8 mouse cellular contexts compared by ENCODE assay signal in genomic region chr16:52450245-52451100, GRCm38 (mm10). TPM values are rescaled to one million over a fixed set of nuclear protein-coding genes. Genes with fewer than 3 reads are reported as not detected.
DNase-seq lines count a peak whose midpoint lies in the region; ATAC-seq and TF ChIP-seq lines count a peak whose summit lies in the region.

No protein-coding gene starts in this region.

- DNase-seq in spleen, adult 18-20 months, result peak; percentile 39 to 52
- no peak for DNase-seq in spleen, postnatal 14 days (ENCODE audit: low spot score in 2 of 2)
- peak; percentile 75 for DNase-seq in heart, embryonic 10.5 days (ENCODE audit: low spot score)
- peak; percentile 49 for DNase-seq in liver, embryonic 11.5 days (ENCODE audit: low spot score)
- DNase-seq in testis, postnatal 10 days (ENCODE audit: low spot score), result peak; percentile 67

- H3K36me3 ChIP-seq in heart, embryonic 10.5 days, result no peaks in the 10 kb centered on the region
- H3K36me3 ChIP-seq in kidney, embryonic 14.5 days (ENCODE audit: control insufficient read depth, insufficient read depth, low read length), result no peaks in the 10 kb centered on the region
- H3K36me3 ChIP-seq in liver, embryonic 11.5 days (ENCODE audit: control insufficient read depth, insufficient read depth, low read length), result no peaks in the 10 kb centered on the region
- no peaks in the 10 kb centered on the region for H3K36me3 ChIP-seq in myocyte (ENCODE audit: control insufficient read depth, insufficient read depth)

- H3ac ChIP-seq in myocyte (ENCODE audit: control insufficient read depth, insufficient read length), result peak overlapping the region; percentile 20

- H3K27me3 ChIP-seq in heart, embryonic 10.5 days (ENCODE audit: insufficient read depth, poor library complexity, severe bottlenecking), result no peaks in the 10 kb centered on the region
- H3K27me3 ChIP-seq in kidney, embryonic 14.5 days (ENCODE audit: control insufficient read depth, insufficient read depth, low read length), result no peaks in the 10 kb centered on the region
- H3K27me3 ChIP-seq in liver, embryonic 11.5 days (replicated peaks; ENCODE audit: control insufficient read depth, insufficient read depth, low read length), result peaks cover 34% of the 10 kb centered on the region
- no peaks in the 10 kb centered on the region for H3K27me3 ChIP-seq in myocyte (ENCODE audit: control insufficient read depth, insufficient read depth, insufficient read length)

- no peak for TF ChIP-seq POLR2A in myocyte (IDR thresholded peaks at IDR 0.05; ENCODE audit: insufficient read length, low read depth)

- no peaks in the 10 kb centered on the region for H3K9me3 ChIP-seq in heart, embryonic 10.5 days
- no peaks in the 10 kb centered on the region for H3K9me3 ChIP-seq in kidney, embryonic 14.5 days (ENCODE audit: control insufficient read depth, low read length)
- H3K9me3 ChIP-seq in liver, embryonic 11.5 days (ENCODE audit: control insufficient read depth, low read length), result no peaks in the 10 kb centered on the region

- peaks cover 3% of the 10 kb centered on the region; the same call in 1 of the 2 replicates for H3K4me1 ChIP-seq in heart, embryonic 10.5 days
- no peaks in the 10 kb centered on the region for H3K4me1 ChIP-seq in kidney, embryonic 14.5 days (ENCODE audit: control insufficient read depth, insufficient read depth, low read length)
- H3K4me1 ChIP-seq in liver, embryonic 11.5 days (replicated peaks; ENCODE audit: control insufficient read depth, insufficient read depth, low read length), result no peaks in the 10 kb centered on the region; the same call in 1 of the 2 replicates

- H3K4me3 ChIP-seq in heart, embryonic 10.5 days, result peak overlapping the region; percentile 73
- peak overlapping the region; percentile 74 for H3K4me3 ChIP-seq in kidney, embryonic 14.5 days (ENCODE audit: low read length)
- H3K4me3 ChIP-seq in liver, embryonic 11.5 days (ENCODE audit: low read depth, low read length), result peak overlapping the region; percentile 66
- H3K4me3 ChIP-seq in myocyte, result peak overlapping the region; percentile 77

- peak overlapping the region; percentile 88 for H3K4me2 ChIP-seq in kidney, embryonic 14.5 days (replicated peaks; ENCODE audit: low read depth, low read length)
- peak overlapping the region; percentile 83 for H3K4me2 ChIP-seq in liver, embryonic 11.5 days
- peak overlapping the region; percentile 91 for H3K4me2 ChIP-seq in myocyte (ENCODE audit: low read depth)

- peak; percentile 44 for ATAC-seq in common myeloid progenitor, adult 5-6 weeks (replicated peaks; ENCODE audit: low read depth, poor library complexity, severe bottlenecking)
- ATAC-seq in kidney, embryonic 14.5 days (ENCODE audit: low FRiP score, low TSS enrichment), result no peak
- no peak; the same call in 1 of the 2 replicates for ATAC-seq in liver, embryonic 11.5 days (replicated peaks; ENCODE audit: low FRiP score)

- H3K27ac ChIP-seq in heart, embryonic 10.5 days, result peak overlapping the region; percentile 85
- peak overlapping the region; percentile 32; the same call in 1 of the 2 replicates for H3K27ac ChIP-seq in kidney, embryonic 14.5 days (ENCODE audit: low read depth, low read length)
- no peak overlapping the region for H3K27ac ChIP-seq in liver, embryonic 11.5 days (ENCODE audit: low read depth, low read length)

- peak overlapping the region; percentile 73 for H3K9ac ChIP-seq in kidney, embryonic 14.5 days (ENCODE audit: low read depth, low read length)
- H3K9ac ChIP-seq in liver, embryonic 11.5 days (ENCODE audit: low read depth, low read length), result peak overlapping the region; percentile 56

- H3K79me2 ChIP-seq in myocyte (ENCODE audit: control insufficient read depth, insufficient read depth), result peaks cover 40% of the 10 kb centered on the region

- WGBS in heart, embryonic 10.5 days, result under 1% methylated on average over 28 of the region's 28 CpGs
- WGBS in kidney, embryonic 14.5 days, result 1% methylated on average over 28 of the region's 28 CpGs
- 2% methylated on average over 28 of the region's 28 CpGs for WGBS in liver, embryonic 11.5 days

TF ChIP-seq in myocyte, 11 proteins besides CTCF, POLR2A, EP300 and RAD21:
- peak in 1 of 3 experiments; percentile 69 for TF ChIP-seq MYOD1 (IDR thresholded peaks at IDR 0.05; ENCODE audit: control insufficient read depth in 1 of 3, insufficient read length in 2 of 3, low read depth in 2 of 3)
- TF ChIP-seq MYOG (IDR thresholded peaks at IDR 0.05; ENCODE audit: control insufficient read depth in 1 of 3, insufficient read depth in 1 of 3, insufficient read length in 2 of 3, low read depth in 2 of 3), result peak in 1 of 3 experiments; percentile 10
- no peak for TF ChIP-seq SRF (IDR thresholded peaks at IDR 0.05; ENCODE audit: control insufficient read depth, insufficient read length, low read depth)
TF ChIP-seq in myocyte: peak in this region for 2.

RNA-seq across cellular contexts. Expression of gene Alcam, which starts 3.4 kb away (rescaled TPM):
- 14.7 and 16.9 TPM in 2 replicates for total RNA-seq in common myeloid progenitor, adult 5-6 weeks (2017)
- 17.8 and 18.6 TPM in 2 replicates for polyA plus RNA-seq in heart, embryonic 10.5 days (2016; fragmentation: Nextera tagmentation; extraction: Ambion mirVana)
- polyA plus RNA-seq in kidney, embryonic 14.5 days (2014; fragmentation: Nextera tagmentation; extraction: Ambion mirVana), result 101 and 106 TPM in 2 replicates
- 27.5 and 32.8 TPM in 2 replicates for polyA plus RNA-seq in liver, embryonic 11.5 days (2014; fragmentation: Nextera tagmentation; extraction: Ambion mirVana)
- 13.1 TPM for polyA plus RNA-seq in myocyte (2012; fragmentation: generic; extraction: Trizol)

Comparison
In these comparisons a context has a peak if more than half of its experiments do, and no peak if none do; other contexts are left out.
1. DNase-seq: peak in spleen, adult 18-20 months (2 of 2), heart, embryonic 10.5 days (single experiment), liver, embryonic 11.5 days (single experiment) and testis, postnatal 10 days (single experiment); none in spleen, postnatal 14 days (0 of 2).
2. Peak in every context shown above with its lines, with median percentiles within 50 percentile points of each other: H3K4me3 ChIP-seq and H3K4me2 ChIP-seq.